Mouse (Mus musculus) urinary bladder, adult 2 months (tissue): ENCODE measurements around the gene Cenpe. TPM values are rescaled to one million over a fixed set of nuclear protein-coding genes. Genes with fewer than 3 reads are reported as not detected.
"Not testable (repeated sequence)": the region's sequence is repeated elsewhere in the genome, so short reads cannot be mapped to it uniquely, and the experiment has no call there.

ENCODE experiments used
- DNase-seq: peaks from one replicate; pipeline ENCODE4 v3.0.0; 2022; ENCODE audit warnings: low spot score
- polyA plus RNA-seq: library from polyadenylated mRNA; depleted of rRNA; stranded (reverse); fragments of >200 nt; gene quantifications from 2 replicates; pipeline ENCODE4 v1.2.3, GENCODE M21; 2012; rRNA removed

The Cenpe gene
- polyA plus RNA-seq = 0.96 and 1.7 TPM in 2 replicates

GRCm38 (mm10) chr3:135211805-135212657 is at the start of gene Cenpe:
Cenpe (plus strand) TSS chr3:135212537.
- DNase-seq = peak; percentile 83

GRCm38 (mm10) chr3:135171898-135172446 is 40.4 kb upstream of the Cenpe start:
- no peak for DNase-seq

GRCm38 (mm10) chr3:135191861-135192260 is 20.5 kb upstream of the Cenpe start:
- no peak for DNase-seq

DNA sequence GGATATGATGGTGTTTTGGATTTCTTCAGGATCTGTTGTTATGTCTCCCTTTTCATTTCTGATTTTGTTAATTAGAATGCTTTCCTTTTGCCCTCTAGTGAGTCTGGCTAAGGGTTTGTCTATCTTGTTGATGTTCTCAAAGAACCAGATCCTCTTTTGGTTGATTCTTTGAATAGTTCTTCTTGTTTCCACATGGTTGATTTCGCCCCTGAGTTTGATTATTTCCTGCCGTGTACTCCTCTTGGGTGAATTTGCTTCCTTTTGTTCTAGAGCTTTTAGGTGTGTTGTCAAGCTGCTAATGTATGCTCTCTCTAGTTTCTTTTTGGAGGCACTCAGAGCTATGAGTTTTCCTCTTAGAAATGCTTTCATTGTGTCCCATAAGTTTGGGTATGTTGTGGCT is 14.3 kb upstream of the Cenpe start:
- not testable (repeated sequence) for DNase-seq

DNA sequence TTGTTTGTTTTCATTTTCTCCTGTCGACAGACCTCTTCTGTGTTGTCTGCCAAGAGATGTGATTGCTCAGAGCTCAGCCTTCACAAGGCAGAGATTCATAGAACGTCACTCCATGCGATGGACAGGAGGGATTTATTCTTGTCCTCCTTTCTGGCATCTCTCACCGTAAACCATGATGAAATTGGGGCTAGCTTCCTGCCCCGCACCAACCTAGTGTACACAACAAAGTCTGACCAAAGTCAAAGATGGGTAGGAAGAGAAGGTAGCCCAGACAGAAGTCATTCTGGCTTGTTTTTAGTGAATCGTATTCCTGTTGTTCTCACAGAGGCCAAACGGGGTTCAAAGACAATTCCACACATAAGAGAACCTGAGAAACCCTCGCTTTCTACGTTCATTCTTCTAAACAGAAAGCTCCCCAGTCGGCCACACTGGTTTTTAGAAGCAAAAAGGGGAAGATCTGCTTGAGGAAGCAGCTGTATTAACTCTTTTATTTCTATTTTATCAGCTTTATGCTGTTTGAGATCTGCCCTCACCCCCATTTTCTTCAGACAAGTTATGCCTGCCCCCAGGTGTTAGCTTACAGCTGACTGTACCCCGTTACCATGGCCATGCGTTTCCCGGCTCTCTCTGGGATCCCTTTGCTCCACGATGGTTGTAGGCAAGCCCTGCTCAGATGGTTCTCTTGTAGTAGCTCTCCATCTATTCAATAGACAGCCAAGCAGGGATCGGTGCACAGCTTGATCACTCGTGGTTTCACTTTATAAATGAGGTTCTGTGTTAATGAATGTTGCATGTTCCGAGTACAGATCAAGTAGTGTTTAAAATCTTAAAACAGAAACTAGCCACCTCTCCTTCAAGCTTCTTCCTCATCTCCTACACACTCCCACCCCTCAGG is 11.7 kb upstream of the Cenpe start:
- no peak for DNase-seq

DNA sequence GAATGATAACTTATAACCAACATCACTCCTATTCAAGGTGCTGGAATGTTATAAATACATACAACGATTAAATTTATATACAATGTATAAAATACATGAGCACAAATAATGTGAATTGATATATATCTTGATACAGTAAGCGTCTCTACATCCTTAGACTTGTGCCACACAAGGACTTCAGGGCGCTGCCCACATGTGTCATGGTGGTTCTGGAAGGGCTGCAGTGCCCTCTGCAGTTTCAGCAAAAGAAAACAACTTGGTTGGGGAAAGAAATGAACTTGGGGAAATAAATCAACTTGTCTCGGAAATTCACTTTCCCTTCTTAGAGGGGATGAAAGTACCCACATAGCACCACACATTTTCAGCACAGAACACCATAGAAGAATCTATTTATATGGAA is 5.7 kb upstream of the Cenpe start:
- DNase-seq = no peak

DNA sequence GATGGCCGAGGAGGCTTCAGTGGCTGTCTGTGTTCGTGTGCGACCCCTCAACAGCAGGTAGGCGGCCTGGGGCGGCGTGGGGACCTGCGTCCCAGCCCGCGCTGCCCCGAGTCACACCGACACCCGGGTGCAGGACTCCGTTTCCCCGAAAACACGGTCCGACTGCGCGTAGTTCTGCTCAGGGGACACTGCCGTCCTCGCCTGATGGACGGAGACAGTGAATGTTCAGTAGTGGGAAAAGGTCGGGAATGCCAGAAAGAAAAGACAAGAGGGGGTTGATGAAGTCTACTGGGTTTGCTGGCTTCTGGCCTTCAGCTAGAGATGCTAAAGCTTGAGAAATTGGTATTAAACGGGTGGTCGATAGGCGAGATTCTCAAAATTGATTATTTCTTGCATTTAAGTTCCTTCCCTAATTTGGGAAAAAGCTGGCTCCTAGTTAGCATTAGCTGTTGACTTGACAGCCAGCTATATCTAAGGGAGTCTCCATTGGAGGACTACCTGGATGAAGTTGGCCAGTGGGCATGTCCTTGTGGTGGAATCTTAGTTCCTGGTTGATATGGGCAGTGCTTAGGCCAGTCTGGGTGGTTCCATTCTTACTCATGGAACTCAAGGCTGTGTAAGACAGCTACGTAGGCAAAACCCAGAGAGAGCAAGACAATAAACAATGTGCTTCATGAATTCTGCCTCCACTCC is 467 bp downstream of the Cenpe start:
- DNase-seq = no peak

DNA sequence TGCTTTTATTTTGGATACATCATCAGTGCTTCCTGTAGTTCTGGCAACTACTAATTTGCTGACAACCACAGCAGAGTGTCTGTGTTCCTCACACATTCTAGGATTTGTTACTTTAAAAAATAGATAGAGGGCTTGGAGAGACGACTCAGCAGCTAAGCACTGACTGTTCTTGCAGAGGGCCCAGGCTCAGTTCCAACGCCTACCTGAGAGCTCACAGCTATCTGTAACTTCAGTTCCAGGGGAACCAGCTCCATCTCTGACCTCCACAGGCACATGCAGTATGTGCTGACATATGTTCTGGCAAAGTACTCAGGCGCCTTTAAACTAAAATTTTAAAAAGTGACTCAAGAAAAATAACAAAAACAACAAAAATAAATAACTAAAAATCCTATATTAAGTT is 19.7 kb downstream of the Cenpe start:
- no peak for DNase-seq

DNA sequence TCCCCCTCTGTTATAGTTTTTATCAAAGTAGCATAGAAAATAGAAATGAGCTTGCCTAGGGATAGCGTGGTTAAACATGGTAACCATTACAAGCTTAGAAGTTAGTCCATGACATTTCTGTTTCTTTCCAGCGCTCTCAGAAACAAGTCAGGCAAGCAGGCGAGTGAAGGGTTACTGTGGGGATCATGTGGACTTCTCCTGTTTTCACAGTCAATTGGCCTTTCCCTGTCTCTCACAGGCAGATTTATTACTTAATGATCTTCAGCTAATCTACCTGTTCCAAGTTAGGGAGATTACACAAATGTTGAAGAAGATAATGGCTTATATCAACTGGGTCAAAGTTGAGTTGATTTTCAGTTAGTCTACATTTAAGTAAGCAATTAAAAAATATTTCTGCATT is 20.1 kb downstream of the Cenpe start:
- DNase-seq = no peak

- DNase-seq = no peak
Observed at GRCm38 (mm10) chr3:135245733-135246132, 33.4 kb downstream of the Cenpe start.

GRCm38 (mm10) chr3:135246828-135247227 is 34.5 kb downstream of the Cenpe start:
- no peak for DNase-seq

- no peak for DNase-seq
Observed at GRCm38 (mm10) chr3:135249104-135249503, 36.8 kb downstream of the Cenpe start.

- DNase-seq = no peak
Observed at GRCm38 (mm10) chr3:135251825-135252224, 39.5 kb downstream of the Cenpe start.

GRCm38 (mm10) chr3:135254784-135255183 is 42.4 kb downstream of the Cenpe start:
- DNase-seq = no peak

DNA sequence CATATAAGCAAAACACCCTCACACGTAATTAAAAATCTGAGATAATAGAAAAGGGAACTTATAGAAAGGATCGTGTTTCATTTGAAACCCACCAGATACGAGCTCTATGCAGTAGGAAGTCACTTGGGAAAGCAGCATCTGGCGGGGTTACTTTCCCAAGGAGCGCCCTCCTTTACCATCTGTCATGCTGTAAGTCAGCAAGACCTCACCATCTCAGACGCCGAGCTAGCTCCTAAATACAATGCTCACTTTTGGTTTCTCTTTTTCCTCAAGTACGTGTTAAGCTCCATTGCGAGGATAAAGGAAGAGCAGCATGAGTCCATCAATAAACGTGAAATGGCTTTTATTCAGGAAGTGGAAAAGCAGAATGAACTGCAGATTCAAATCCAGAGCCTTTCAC is 46.6 kb downstream of the Cenpe start:
- no peak for DNase-seq

DNA sequence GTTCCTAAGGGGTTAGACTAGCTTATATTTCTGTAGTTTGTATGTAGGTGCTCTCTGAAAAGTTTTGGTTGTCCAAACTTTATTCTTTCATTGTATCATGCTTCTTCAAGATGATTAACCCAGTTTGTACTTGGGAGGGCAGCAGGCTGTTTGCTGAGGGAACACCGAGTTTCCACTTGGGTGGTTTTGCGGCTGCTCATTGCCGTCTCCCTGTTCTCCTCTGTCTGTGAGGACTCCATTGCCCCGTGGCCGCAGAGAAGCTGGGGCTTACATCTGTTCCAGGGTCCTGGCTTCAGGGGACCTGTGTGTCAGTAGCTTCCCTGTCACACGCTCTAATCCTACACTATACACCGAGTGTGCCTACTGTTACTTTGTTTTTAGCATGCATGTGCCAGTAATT is 47.9 kb downstream of the Cenpe start:
- DNase-seq = no peak

DNA sequence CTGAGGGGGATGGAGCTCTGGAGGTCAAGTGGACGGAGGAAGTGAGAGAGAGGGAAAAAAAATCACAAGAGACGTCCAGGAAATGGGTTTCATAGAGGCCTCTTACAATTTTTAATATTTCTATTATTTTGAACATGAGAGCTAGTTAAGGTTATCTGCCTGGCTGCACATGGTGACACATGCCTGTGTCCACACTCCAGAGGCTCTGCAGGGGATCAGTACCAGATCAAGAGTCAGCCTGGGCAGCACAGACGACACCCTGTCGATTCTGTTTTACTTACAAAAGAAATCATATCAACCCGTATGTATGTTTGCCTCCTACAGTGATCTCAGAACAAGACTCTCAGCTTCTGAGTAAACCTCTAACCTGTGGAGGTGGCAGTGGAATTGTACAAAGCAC is 56.3 kb downstream of the Cenpe start:
- DNase-seq = no peak

GRCm38 (mm10) chr3:135269391-135269990 is 57.2 kb downstream of the Cenpe start:
- DNase-seq = no peak

GRCm38 (mm10) chr3:135272627-135273026 is 60.3 kb downstream of the Cenpe start:
- no peak for DNase-seq

DNA sequence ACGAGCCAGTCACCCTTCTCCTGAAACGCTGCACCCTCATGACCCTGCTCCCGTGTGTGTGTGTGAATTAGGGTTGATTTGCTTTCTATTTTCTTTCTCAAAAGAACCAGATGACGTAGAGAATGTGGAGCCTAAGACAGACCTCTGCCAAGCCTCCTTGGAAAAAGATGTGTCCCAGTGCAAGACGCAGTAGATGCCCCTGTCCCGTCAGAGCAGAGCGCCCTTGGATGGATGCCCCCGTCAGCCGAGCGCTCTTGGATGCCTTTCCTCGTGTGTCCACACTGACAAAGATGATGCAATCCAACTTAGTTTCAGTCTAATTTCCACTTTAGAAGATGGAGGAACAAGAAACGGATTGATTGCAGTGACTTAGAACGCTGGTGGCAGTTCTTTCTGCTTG is 60.7 kb downstream of the Cenpe start:
- DNase-seq = no peak

GRCm38 (mm10) chr3:135280160-135280559 is 67.8 kb downstream of the Cenpe start:
- no peak for DNase-seq
